Mouse (Mus musculus): Measurements from ENCODE around the gene Ank. TPM values are rescaled to one million over a fixed set of nuclear protein-coding genes. Genes with fewer than 3 reads are reported as not detected.
A peak's percentile ranks its signal among the peaks of the same experiment; 100 is the strongest.

Ank gene
- total RNA-seq, 2 experiments from 2014 or later = 35.1 to 35.5 TPM

DNA sequence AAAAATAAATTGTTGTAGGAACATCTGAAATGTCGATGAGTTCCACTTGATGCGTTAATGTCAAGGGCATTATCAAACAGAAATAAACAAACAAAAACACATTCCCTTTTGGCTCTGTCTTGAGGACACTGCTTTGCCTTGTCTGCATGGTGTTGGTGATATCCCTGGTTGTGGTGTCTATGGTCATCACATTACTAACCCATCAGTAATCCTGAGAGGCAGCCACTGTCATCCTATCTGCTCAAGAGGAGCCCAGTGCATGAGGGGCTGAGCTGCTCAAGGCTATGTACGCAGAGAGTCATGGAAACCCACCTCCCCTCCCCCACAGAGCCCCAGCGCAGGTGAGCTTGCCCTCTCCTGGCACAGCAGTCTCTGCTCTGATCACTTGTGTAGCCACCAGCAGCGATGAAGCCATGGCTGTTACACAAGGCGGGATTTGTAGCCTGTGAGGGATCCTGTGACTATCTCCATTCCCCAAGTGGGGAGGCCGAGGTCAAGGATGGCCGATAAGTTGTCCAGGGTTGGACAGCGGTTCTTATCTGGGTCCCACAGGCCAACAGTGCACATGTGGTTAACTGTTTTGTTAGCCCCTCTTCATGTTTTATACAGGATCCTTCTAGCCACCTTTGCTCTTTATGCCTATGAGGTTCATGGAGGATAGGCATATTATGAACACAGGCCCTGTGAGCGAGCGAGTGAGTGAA is 30.3 kb downstream of the Ank start:
- DNase-seq = no peak

DNA sequence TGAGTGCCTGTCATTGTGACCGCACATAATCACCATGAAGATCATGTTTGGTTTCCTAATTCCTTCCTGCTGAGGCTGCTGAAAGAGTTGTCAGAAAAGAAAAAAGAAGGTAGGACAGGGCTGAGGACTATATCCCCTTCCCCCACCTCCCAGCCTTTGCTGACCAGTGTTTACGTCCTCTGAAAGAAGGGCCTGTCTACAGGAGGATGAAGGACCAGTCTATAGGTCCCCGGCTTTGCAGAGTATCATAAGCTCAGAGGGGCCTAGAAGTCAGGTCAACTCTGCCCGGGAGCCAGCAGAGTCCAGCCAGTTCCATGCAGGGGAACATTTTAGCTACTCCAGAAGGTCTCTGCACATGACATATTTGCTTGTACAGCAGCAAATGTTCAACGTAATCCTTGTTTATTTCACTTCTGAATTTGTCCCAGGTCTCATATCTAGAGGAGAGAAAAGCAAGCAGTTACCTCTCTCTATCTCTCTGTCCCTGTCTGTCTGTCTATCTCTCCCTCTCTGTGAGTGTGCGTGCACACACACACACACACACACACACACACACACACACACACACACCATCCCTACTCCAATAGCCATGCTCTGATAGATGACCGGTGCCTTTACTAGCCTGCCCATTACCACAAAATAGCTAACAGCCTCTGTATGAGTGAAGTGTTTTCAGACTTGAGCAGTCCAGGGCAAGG is 31.0 kb downstream of the Ank start:
- no peak for DNase-seq

DNA sequence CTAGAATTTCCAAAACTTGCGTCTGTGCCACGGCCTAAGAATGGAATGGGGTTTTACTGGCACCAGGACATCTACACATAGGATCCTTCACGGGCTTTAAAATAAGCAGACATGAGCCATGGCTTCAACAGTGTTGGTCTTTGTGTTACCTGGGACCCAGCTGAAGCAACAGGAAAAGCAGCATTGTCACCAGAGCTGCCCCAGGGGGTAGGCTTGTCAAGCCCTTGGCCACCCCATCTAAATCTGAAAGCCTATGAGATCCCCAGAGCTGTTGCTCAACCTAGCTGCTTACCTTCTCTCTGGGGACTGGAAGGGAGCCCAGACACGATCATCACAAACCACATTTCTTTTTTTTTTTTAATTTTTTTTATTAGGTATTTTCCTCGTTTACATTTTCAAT is 31.6 kb downstream of the Ank start:
- no peak for DNase-seq

DNA sequence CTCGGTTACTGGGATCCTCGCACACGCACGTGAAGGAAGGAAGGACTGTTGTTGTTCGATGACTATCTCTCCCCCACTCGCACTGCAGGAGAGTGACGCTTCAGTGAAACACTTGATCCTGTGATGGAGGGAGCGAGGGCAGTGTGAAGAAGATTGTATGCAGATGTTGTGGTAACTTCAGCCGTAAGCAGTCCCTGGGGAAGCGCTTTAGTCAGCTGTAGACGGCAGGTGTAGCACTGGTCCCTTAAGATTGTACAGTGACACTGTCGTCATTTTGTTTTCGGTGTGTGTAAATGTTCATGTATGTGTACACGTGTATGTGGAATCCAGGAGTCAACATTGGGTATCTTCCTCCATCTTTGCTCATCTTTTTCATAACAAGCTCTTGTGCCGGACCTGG is 33.9 kb downstream of the Ank start:
- no peak for DNase-seq

DNA sequence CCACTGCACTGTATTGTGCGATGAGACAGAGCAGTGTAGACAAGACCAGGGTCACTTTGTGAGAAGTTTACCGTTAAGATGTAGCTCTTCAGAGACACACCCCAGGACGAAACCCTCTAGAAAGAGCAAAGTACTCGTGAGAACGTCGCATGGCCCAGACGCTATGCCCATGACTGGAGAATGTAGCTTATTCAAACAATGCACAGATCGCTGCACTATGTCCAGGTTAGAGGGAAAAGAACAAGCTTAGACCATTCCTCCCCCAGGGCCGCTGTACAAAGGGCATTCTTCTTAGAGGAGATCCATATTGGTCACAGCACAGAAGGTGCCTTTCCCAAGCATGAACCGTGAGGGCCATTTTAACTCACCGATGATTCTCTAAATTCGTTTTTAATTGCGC is 35.9 kb downstream of the Ank start:
- DNase-seq = no peak

DNA sequence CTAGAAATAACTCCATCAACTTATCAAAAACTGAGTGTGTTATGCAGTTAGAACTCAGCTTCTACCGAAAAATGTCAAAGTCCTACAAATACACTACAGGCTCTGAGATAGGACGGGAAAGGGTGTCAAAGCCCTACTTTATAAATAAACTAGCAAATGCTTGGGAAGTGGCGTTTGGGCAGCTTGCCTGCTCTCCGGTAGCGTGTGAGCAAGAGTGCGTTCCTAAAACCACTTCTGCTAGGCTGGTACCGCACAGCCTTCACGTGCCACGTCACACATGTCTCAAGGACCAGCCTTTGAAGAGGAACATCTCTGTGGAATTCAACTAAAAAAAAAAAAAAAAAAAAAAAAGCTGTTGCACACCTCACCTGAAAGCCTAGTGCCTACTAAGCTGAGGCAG is 36.7 kb downstream of the Ank start:
- DNase-seq = no peak

DNA sequence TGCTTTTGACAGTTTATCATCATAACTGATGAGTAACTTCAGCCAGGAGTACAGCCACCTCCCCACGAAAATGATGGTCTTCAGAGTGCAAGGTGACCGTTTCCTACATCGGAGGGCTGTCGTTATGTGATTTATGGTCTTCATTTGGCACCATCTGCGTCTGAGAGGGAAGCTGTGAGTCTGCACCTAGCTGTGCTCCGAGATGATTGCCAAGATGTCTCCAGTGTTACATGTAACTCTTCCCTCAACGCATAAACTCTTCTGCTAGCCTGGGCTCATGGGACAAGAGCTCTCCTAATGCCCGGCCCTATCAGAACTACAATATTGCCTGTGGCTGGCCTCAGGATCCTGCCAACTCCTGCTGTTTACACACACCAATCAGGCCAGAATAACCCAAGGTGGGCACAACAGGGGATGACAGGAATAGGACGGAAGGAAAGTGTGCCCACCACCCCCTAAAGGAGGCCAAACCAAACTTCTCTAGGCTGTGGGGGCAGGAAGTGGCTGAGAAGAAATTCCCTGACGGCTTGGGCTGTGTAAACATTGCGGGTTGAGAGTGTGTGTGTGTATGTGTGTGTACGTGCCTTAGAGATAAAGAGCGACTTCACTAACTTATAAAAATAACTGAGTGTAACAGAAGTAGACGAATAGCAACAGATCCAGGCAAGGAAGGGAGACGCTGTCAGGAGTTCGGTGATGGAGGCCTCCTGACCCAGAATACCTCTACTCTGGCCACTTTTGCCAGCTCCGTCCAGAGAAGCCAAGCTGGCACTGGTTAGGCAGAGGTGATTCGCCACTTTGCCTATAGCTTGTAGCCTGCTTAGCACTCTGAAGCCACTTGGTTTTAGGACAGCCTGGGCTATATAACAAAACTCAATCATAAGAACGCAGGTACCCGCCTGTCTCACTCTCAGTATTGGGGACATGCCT is 37.6 kb downstream of the Ank start:
- no peak for DNase-seq

DNA sequence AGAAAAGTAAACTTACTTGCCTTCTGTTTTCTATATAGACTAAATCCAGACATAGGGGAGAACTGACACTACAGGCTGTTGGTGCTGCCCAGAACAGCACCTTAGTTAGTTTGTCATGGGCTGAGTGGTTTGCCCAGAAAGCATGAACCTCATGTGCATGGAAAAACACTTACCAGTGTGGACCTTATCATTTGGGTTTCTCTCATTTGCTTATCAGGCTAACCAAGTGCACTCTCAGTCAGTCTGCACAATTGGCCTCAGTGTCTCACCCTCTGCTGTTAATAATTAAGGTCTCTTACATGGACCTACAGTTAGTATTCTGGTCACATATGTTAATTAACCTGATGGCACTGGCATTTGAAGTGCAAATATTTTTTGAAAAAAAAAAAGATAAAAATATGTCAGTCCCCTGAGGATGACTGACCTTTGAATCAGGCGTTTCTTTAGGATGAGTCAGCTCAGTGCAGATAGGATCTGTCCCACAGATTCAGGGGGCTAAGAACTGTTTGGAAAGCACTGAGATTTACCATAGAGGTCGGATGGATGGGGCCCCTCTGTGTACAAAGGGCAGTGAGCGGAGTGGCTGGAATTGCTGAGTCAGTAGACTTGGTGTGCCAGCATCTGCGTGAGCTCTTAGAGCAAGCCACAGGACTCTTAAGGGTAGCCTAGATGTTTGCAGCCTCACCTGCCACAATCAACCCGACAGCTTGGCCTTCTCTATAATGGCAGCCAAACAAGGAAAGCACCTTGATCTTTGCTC is 39.8 kb downstream of the Ank start:
- DNase-seq = no peak

DNA sequence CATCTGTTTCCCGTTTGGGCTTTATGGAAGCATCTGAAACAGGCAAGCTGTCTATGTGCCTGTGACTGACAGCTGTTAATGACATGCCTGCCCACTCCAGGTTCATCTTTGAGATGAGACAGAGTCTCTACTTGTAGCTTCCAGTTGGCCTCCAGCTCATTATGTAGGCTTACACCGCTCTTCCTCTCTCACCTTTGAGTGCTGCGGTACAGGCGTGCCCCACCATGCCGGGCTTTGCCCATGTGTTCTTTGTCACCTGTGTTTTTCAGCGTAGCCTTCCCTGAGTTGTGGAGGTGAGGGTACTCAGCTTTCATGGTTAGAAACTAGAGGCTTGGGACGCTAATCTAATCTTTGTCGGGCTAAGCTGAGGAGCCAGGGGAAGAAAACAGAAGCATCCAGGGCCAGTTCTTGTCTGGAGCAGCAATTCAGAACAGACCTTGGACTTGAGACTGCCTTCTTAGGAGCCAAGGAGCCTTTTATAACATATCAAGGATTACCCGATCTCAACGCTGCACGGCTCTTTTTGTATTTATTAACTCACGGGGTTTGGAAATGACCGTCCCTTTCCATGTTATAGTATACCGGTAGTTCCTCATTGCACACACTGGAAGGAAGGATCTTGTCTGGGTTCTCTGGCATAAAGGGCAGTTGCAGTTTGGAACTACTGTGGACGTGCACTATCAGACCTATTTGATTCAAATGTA is 40.6 kb downstream of the Ank start:
- no peak for DNase-seq

DNA sequence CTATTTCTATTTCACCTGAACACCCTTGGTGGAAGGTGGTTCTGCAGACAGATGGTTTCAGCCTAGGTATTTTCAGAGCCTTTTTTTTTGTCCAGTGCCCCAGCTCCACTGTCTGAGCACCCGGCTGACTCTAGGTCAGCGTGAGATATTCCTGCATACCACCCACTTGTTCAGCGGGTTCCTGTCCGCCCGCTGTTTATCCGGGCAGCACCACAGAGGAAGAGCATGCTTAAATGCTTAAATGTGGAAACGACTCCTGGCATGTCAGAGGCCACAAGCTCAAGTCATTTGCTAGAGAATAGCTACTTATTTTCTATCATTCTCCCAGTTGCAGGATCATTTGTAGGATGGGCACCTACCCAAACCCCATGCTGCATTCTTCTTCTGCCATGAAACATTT is 41.7 kb downstream of the Ank start:
- no peak for DNase-seq

DNA sequence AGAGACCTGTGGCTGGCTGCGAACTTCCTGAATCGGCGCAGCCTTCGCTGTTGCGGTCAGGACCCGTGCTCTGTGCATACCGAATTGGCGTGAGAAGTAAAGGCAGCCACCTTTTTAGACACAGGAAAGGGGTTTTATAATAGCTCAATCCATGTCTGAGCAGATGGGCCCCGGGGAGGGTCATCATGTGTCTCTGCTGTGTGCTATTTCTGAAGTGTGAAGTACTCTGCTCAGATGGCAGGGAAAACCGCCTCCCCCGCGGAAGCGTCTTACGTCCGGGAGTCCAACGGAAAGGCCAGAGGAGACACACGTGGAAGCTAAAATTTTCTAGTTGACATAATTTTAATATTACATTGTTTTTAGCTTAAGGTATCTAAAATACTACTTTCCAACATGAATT is 42.5 kb downstream of the Ank start:
- DNase-seq = no peak

DNA sequence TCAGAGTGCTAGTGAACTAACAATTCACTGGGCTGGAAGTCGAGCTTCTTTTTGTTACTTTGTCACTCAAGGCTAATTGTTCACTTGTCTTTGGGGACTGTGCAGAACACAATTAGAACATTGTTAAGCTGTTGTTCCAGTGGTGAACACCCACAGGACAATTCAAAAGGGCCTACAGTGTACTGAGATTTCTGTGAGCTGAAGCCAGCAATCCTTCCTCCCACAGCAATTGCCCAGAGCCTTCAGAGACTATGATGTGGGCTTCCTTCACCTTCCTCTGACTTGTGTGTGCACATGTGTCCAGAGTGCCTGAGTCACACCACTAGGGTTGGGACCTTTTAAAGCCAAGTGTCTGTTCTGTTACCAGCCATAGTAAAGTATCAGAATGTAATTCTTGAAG is 50.5 kb downstream of the Ank start:
- no peak for DNase-seq

DNA sequence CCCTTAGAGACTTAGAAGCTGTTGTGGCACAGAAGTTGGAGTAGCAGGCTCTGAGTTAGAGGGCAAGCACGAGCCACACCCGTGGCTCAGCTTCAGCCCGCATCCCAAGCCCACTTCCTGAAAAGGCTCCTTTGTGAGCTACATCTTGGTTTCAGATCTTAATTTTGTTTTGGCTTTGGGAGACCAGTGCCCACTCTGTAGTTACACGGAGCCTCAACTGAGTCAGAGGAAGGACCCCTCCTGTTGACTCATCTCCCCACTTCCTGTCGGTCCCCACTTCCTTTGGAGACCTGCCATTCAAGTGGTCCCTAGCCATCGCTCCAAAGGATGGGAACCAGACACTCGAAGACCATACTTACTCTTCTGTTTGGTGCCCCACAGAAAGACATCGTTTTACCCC is 51.5 kb downstream of the Ank start:
- DNase-seq = no peak

DNA sequence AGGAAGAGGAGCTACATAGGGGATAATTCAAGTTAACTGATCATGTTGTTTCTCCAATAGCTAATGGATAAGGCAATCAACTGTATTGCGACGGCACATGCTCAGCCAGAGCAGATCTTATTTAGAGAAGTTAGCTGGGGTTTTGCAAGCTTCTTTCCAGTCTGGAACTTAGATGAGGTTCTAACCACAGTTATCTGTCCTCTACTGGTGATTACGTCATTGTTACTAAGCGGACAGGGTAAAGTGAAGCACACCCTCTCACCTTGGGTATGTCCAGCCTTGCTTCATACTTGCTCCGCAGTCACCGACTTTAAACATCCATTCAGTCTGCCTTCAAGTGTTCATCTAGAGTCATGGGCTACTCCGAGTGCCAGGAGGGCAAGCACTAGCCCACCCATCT is 53.4 kb downstream of the Ank start:
- no peak for DNase-seq

DNA sequence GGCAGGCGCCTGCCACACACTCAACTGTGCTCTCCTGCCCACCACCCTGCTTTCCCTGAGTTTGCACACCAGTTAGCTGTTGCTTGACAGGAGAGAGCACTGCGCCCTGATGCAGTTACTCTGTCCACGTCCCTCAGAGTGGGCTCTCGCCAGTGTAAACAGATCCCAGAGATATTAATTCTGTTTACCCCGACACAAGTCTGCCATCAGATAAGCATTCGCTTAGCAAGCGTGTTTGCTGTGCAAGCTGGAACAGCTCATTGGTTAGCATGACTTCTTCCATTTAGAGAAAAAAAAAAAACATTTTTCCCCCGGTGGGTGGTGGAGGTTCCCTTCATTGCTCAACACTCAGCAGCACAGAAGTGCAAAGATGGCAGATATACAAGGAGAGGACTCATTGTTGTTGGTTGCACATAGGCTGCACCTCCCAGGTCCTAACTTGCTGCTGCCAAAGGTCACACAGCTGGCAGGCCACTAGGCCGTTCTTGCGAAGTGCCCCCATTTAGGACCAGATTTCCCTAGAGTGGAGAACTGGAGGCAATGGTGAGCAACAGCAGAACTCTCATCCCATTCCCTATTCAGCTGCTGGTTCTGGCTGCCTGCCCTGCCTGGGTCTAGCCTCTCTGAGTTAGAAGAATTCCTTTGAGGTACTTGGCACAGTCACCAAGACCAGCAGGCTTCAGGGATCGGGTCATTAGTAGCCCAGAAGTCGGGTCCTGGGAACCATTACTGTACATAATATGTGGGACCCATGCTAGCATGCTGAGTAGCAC is 58.9 kb downstream of the Ank start:
- peak; percentile 42 for DNase-seq

DNA sequence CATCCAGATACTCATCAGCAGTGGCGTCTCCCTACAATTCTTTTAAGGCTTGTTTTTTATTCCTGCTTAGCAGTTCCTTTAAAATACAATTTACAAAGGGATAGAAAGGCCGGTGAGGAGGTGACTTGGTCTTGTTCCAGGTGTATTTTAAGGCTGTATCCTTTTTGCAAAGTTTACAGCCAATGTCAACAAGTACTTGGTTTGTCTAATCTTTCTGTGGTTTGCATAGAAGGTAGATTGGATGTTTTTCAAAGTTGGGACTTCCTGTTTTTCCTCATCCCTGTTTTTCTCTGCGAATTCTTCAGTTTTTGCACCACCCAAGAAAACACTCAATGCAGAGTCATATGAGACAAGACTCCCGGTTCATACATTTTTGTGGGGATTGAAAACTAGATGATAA is 62.4 kb downstream of the Ank start:
- DNase-seq = no peak

DNA sequence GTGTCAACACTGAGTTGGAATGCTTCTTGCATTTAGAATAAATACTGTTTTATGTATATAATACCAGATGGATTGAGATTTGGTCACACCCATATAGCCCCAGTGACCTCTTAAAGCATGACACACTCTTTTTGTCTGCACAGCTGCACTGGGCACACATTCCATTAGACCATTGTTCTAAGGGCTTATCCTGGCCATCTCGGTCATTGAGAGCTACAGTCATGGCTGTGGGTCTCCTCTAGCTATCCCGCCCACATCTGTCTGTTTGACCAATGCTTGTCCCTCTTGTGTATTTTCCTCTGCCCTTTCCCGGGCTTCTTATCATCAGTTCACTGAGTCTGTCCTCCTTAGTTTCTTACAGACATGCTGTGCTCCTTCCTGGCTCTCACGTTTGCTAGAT is 63.5 kb downstream of the Ank start:
- DNase-seq = no peak

DNA sequence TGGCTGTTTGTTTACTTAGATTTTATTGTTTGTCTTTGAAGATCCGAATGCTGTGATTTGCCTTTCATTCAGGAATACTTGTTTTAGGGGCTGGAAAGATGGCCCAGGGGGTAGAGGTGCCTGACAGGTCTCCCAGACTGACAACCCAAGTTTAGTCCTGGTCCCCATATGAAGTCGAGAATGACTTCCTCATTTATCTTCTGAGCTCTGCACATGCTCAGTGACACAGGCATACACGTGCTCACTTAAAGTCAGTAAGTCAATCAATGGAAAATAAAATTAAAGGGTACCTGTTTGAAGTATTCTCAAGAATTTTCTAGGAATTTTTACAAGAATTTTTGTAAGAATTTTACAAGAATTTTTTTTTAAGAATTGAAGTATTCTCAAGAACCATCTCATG is 66.6 kb downstream of the Ank start:
- no peak for DNase-seq

DNA sequence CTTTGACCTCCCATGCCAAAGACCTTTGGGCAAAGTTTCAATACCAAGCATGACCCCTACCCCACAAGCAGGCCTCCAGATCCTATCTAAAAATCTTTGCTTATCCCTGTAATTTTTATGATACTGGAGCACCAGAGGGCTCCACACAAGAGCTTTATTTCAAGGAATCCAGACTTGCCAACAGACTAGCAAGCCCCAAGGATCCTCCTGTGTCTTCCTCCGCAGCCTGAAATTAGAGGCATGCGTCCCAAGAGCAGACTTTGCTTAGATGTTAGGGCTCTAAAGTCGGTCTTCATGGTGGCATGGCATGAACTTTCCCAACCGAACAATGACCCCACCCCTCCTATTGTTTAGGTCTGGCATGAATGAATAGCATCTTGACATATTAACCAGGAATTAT is 69.2 kb downstream of the Ank start:
- no peak for DNase-seq

DNA sequence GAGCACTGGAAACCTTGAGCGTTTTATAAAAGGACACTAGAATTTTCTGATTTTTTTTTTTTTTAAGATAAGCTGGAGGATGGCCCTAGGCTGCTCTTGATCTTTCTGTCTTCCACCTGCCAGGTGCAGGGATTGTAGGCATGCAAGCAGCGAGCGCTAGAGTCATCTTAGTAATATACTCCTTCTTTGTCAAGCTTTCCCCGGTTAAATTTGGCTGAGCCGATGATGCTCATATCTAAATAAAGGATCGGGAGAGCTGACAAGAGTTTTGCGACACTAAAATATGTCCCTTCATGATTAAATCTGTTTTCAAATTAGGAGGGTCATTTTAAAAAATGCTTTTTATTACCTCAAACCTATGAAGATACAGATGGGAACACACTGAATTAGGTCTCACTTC is 69.7 kb downstream of the Ank start:
- DNase-seq = no peak

DNA sequence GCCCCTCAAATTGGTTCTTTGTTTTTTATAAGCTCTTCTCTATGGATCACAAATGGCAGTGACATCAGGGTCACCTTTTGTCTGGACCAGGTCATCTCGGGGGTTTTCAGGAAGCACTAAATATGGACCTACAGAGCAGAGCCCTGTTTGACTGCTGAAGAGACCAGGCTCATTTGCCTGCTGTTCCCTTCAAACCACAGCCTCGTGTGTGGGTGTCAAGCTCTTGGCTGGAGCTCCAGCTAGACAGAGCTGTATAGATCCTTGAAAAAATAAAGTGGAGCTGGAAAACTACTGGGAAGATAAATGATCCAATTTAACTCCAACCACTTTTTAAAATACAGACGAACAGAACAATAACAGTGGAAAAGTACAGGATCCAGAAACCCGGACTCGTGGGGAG is 70.3 kb downstream of the Ank start:
- DNase-seq = no peak
